Mouse (Mus musculus) liver, adult 2 months (tissue): Measurements from ENCODE around the gene Psmd2.

Source experiments
- CTCF ChIP-seq: fragments of 200-500 bp; IDR thresholded peaks from 2 replicates; pipeline ENCODE4 v1.5.1; 2011; ENCODE audit warnings: low read depth, low read length, control low read depth
- POLR2A ChIP-seq: fragments of 200-500 bp; IDR thresholded peaks from 2 replicates; pipeline ENCODE4 v1.6.1; 2011; ENCODE audit warnings: low read length, control low read depth; ENCODE audit not compliant: insufficient read depth; ENCODE audit errors: extremely low read depth

GRCm38 (mm10) chr16:20638367-20638766 lies 13.1 kb upstream of the Psmd2 start:
- no peak for TF ChIP-seq CTCF
- TF ChIP-seq POLR2A, result no peak
